Mouse (Mus musculus) thymus, adult 2 months (tissue): ENCODE measurements around the gene AU040320.

ENCODE experiments used
- CTCF ChIP-seq: fragments of 200-500 bp; IDR thresholded peaks from 2 replicates; pipeline ENCODE4 v1.5.1; 2012; ENCODE audit warnings: mild to moderate bottlenecking, control low read depth, low read length, moderate library complexity, borderline replicate concordance; ENCODE audit not compliant: control insufficient read depth, poor library complexity, insufficient read depth; ENCODE audit errors: extremely low read depth
- POLR2A ChIP-seq: fragments of 200-500 bp; IDR thresholded peaks from 2 replicates; pipeline ENCODE4 v1.6.1; 2012; ENCODE audit warnings: mild to moderate bottlenecking, low read length, control low read depth, moderate library complexity; ENCODE audit not compliant: control insufficient read depth, poor library complexity, insufficient read depth; ENCODE audit errors: extremely low read depth

GRCm38 (mm10) chr4:126752024-126752607 lies 1.2 kb upstream of the AU040320 start:
- no peak for TF ChIP-seq CTCF
- no peak for TF ChIP-seq POLR2A
